Mouse (Mus musculus) MEL (cell line): ENCODE data around the gene Rcn2.
"Not testable (repeated sequence)": the region's sequence is repeated elsewhere in the genome, so short reads cannot be mapped to it uniquely, and the experiment has no call there.

Experiments used
- CHD1 ChIP-seq: IDR thresholded peaks from 2 replicates; pipeline ENCODE4 v1.6.1; 2012; ENCODE audit warnings: low read depth, mild to moderate bottlenecking, inconsistent platforms, low read length, improper control_type of control experiment
- CTCF ChIP-seq, 3 experiments: IDR thresholded peaks in 2 of 3; conservative IDR thresholded peaks in 1 of 3; 2 replicates each; pipeline ENCODE4 v1.5.1; 2011 to 2012; ENCODE audit warnings: low read length in 3 of 3, low read depth in 2 of 3, mild to moderate bottlenecking in 2 of 3, improper control_type of control experiment in 1 of 3, inconsistent platforms in 1 of 3, mixed read lengths in 1 of 3, moderate library complexity in 1 of 3; ENCODE audit not compliant: control insufficient read depth in 1 of 3, insufficient read depth in 1 of 3, poor library complexity in 1 of 3, severe bottlenecking in 1 of 3
- ELF1 ChIP-seq: IDR thresholded peaks from 2 replicates; pipeline ENCODE4 v1.6.1; 2014; ENCODE audit warnings: low read depth, mild to moderate bottlenecking, inconsistent platforms, low read length, improper control_type of control experiment, moderate library complexity
- GATA1 ChIP-seq: IDR thresholded peaks from 2 replicates; pipeline ENCODE4 v1.6.1; 2011; ENCODE audit warnings: low read depth, low read length, improper control_type of control experiment
- JUND ChIP-seq: IDR thresholded peaks from 2 replicates; pipeline ENCODE4 v1.6.1; 2011; ENCODE audit warnings: low read depth, mild to moderate bottlenecking, improper control_type of control experiment, low read length
- KAT2A ChIP-seq: conservative IDR thresholded peaks from 2 replicates; pipeline ENCODE4 v1.6.1; 2012; ENCODE audit warnings: low read depth, low read length, improper control_type of control experiment, inconsistent platforms
- MAZ ChIP-seq: IDR thresholded peaks from 2 replicates; pipeline ENCODE4 v1.6.1; 2012; ENCODE audit warnings: low read depth, mild to moderate bottlenecking, inconsistent platforms, low read length, improper control_type of control experiment
- NELFE ChIP-seq: IDR thresholded peaks from 2 replicates; pipeline ENCODE4 v1.6.1; 2011; ENCODE audit warnings: low read depth, low read length, improper control_type of control experiment
- POLR2AphosphoS5 ChIP-seq: IDR thresholded peaks from 2 replicates; pipeline ENCODE4 v1.6.1; 2012; ENCODE audit warnings: low read depth, borderline replicate concordance, mild to moderate bottlenecking, inconsistent platforms, low read length, moderate library complexity, mixed read lengths
- TAL1 ChIP-seq: IDR thresholded peaks from 2 replicates; pipeline ENCODE4 v1.6.1; 2012; ENCODE audit warnings: mild to moderate bottlenecking, inconsistent platforms, low read length, moderate library complexity, mixed read lengths
- UBTF ChIP-seq: IDR thresholded peaks from 2 replicates; pipeline ENCODE4 v1.6.1; 2012; ENCODE audit warnings: low read depth, mild to moderate bottlenecking, inconsistent platforms, low read length, improper control_type of control experiment, moderate library complexity, borderline replicate concordance; ENCODE audit not compliant: insufficient read depth
- ZC3H11A ChIP-seq: IDR thresholded peaks from 2 replicates; pipeline ENCODE4 v1.6.1; 2012; ENCODE audit warnings: low read depth, mild to moderate bottlenecking, inconsistent platforms, low read length, improper control_type of control experiment
- ZNF384 ChIP-seq: IDR thresholded peaks from 2 replicates; pipeline ENCODE4 v1.6.1; 2012; ENCODE audit warnings: low read depth, mild to moderate bottlenecking, inconsistent platforms, low read length, improper control_type of control experiment

DNA sequence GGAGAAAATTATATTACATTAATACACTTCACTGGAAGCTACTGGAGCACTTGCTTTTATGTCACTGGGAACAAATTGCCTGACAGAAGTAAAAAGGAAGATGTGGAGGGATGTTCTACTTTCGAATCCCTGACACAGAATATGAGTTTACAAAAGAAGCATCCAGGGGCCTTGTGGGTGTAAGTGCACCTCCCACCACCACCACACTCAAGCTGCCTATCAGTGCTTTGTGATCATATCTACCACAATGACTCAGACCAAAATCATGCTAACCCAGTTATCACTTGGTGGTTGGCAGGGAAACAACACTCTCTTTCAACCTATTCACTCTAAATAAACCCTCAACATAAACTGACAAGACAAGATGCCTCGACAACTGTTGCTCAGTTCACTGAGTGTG lies 37.0 kb upstream of the Rcn2 start:
- TF ChIP-seq CTCF (IDR thresholded peaks at IDR 0.05 in 2 of 3, conservative IDR thresholded peaks at IDR 0.05 in 1 of 3; ENCODE audit: control insufficient read depth in 1 of 3, insufficient read depth in 1 of 3, low read depth in 2 of 3, low read length in 3 of 3, poor library complexity in 1 of 3, severe bottlenecking in 1 of 3); NELFE; JUND; MAZ; ZC3H11A; UBTF; CHD1; POLR2AphosphoS5; TAL1; ZNF384; KAT2A; ELF1; GATA1: not testable (repeated sequence)
